Mouse (Mus musculus): Measurements from ENCODE around the gene Rasl10b. TPM values are rescaled to one million over a fixed set of nuclear protein-coding genes. Genes with fewer than 3 reads are reported as not detected.

Rasl10b gene
- polyA plus RNA-seq, 1 experiment from 2014 or later: 1.6 TPM

GRCm38 (mm10) chr11:83409792-83410291 is 905 bp downstream of the Rasl10b start:
- H3K4me3 ChIP-seq: peak overlapping the region; percentile 86
- no peaks in the 10 kb centered on the region for H3K36me3 ChIP-seq
- WGBS: 1% methylated on average over 38 of the region's 40 CpGs
- H3K27me3 ChIP-seq (ENCODE audit: low read depth, poor library complexity, severe bottlenecking): peaks cover 37% of the 10 kb centered on the region
- H3K4me1 ChIP-seq: peaks cover 14% of the 10 kb centered on the region
- H3K9me3 ChIP-seq (replicated peaks): no peaks in the 10 kb centered on the region
- DNase-seq (ENCODE audit: low spot score): peak; percentile 53
- peak overlapping the region; percentile 81 for H3K27ac ChIP-seq

GRCm38 (mm10) chr11:83410510-83410909 is 1.6 kb downstream of the Rasl10b start:
- Histone ChIP-seq H3K36me3 (no peaks in the 10 kb centered on the region), H3K27ac (no peak overlapping the region), H3K9me3 (replicated peaks) (no peaks in the 10 kb centered on the region), H3K4me1 (peaks cover 14% of the 10 kb centered on the region), H3K27me3 (ENCODE audit: low read depth, poor library complexity, severe bottlenecking) (peaks cover 37% of the 10 kb centered on the region), H3K4me3 (peak overlapping the region; percentile 86; the same call in 1 of the 2 replicates)
- no peak for DNase-seq (ENCODE audit: low spot score)
- 38% methylated on average over 6 of the region's 6 CpGs for WGBS

GRCm38 (mm10) chr11:83417080-83417479 is 8.1 kb downstream of the Rasl10b start:
- H3K9me3 ChIP-seq (replicated peaks): no peaks in the 10 kb centered on the region
- no peaks in the 10 kb centered on the region for H3K36me3 ChIP-seq
- no peak overlapping the region for H3K4me3 ChIP-seq
- WGBS: 15% methylated on average over 5 of the region's 5 CpGs
- H3K4me1 ChIP-seq: peaks cover 13% of the 10 kb centered on the region
- H3K27ac ChIP-seq: no peak overlapping the region
- peak; percentile 79 for DNase-seq (ENCODE audit: low spot score)
- H3K27me3 ChIP-seq (ENCODE audit: low read depth, poor library complexity, severe bottlenecking): peaks cover 54% of the 10 kb centered on the region

GRCm38 (mm10) chr11:83417708-83418107 is 8.8 kb downstream of the Rasl10b start:
- Histone ChIP-seq H3K27me3 (ENCODE audit: low read depth, poor library complexity, severe bottlenecking) (peaks cover 53% of the 10 kb centered on the region), H3K4me3 (no peak overlapping the region), H3K9me3 (replicated peaks) (no peaks in the 10 kb centered on the region), H3K36me3 (no peaks in the 10 kb centered on the region), H3K4me1 (peaks cover 13% of the 10 kb centered on the region), H3K27ac (no peak overlapping the region)
- 83% methylated on average over 7 of the region's 7 CpGs for WGBS
- no peak for DNase-seq (ENCODE audit: low spot score)

GRCm38 (mm10) chr11:83418566-83418965 is 9.6 kb downstream of the Rasl10b start:
- Histone ChIP-seq H3K9me3 (replicated peaks) (no peaks in the 10 kb centered on the region), H3K27ac (no peak overlapping the region), H3K27me3 (ENCODE audit: low read depth, poor library complexity, severe bottlenecking) (peaks cover 54% of the 10 kb centered on the region), H3K4me1 (peaks cover 13% of the 10 kb centered on the region), H3K4me3 (no peak overlapping the region; the same call in 1 of the 2 replicates), H3K36me3 (no peaks in the 10 kb centered on the region)
- 6% methylated on average over 38 of the region's 38 CpGs for WGBS
- DNase-seq (ENCODE audit: low spot score): peak; percentile 40

GRCm38 (mm10) chr11:83420338-83420737 is 11.4 kb downstream of the Rasl10b start:
- WGBS: 41% methylated on average over 4 of the region's 4 CpGs
- DNase-seq (ENCODE audit: low spot score): peak; percentile 34
- H3K4me1 ChIP-seq: peaks cover 13% of the 10 kb centered on the region
- no peak overlapping the region for H3K27ac ChIP-seq
- peaks cover 63% of the 10 kb centered on the region for H3K27me3 ChIP-seq (ENCODE audit: low read depth, poor library complexity, severe bottlenecking)
- no peak overlapping the region for H3K4me3 ChIP-seq
- H3K36me3 ChIP-seq: no peaks in the 10 kb centered on the region
- H3K9me3 ChIP-seq (replicated peaks): no peaks in the 10 kb centered on the region

GRCm38 (mm10) chr11:83421305-83421704 is 12.4 kb downstream of the Rasl10b start:
- Histone ChIP-seq H3K4me1 (peaks cover 13% of the 10 kb centered on the region), H3K27me3 (ENCODE audit: low read depth, poor library complexity, severe bottlenecking) (peaks cover 73% of the 10 kb centered on the region), H3K9me3 (replicated peaks) (no peaks in the 10 kb centered on the region), H3K36me3 (no peaks in the 10 kb centered on the region), H3K4me3 (no peak overlapping the region), H3K27ac (no peak overlapping the region)
- peak; percentile 89 for DNase-seq (ENCODE audit: low spot score)
- WGBS: 3% methylated on average over 9 of the region's 9 CpGs

- WGBS: 8% methylated on average over 8 of the region's 8 CpGs
- Histone ChIP-seq H3K4me1 (peaks cover 13% of the 10 kb centered on the region), H3K4me3 (no peak overlapping the region), H3K27ac (no peak overlapping the region), H3K9me3 (replicated peaks) (no peaks in the 10 kb centered on the region), H3K36me3 (no peaks in the 10 kb centered on the region), H3K27me3 (ENCODE audit: low read depth, poor library complexity, severe bottlenecking) (peaks cover 80% of the 10 kb centered on the region)
- peak; percentile 86 for DNase-seq (ENCODE audit: low spot score)
Measured at GRCm38 (mm10) chr11:83424681-83425080, 15.7 kb downstream of the Rasl10b start.

- 20% methylated on average over 17 of the region's 17 CpGs for WGBS
- no peaks in the 10 kb centered on the region for H3K9me3 ChIP-seq (replicated peaks)
- peak; percentile 30 for DNase-seq (ENCODE audit: low spot score)
- H3K4me1 ChIP-seq: peaks cover 15% of the 10 kb centered on the region
- H3K27me3 ChIP-seq (ENCODE audit: low read depth, poor library complexity, severe bottlenecking): peaks cover 68% of the 10 kb centered on the region
- H3K36me3 ChIP-seq: no peaks in the 10 kb centered on the region
- H3K27ac ChIP-seq: no peak overlapping the region
- peak overlapping the region; percentile 19 for H3K4me3 ChIP-seq
Measured at GRCm38 (mm10) chr11:83426964-83427363, 18.0 kb downstream of the Rasl10b start.

GRCm38 (mm10) chr11:83429355-83429754 is 20.4 kb downstream of the Rasl10b start, which contains the start of gene Gas2l2:
Gas2l2 (minus strand) TSS chr11:83429455.
- Histone ChIP-seq H3K4me3 (no peak within 1 kb of the TSS), H3K27ac (no peak within 1 kb of the TSS), H3K27me3 (ENCODE audit: low read depth, poor library complexity, severe bottlenecking) (peaks cover 58% of the 10 kb centered on the region), H3K36me3 (no peaks in the 10 kb centered on the region), H3K9me3 (replicated peaks) (no peaks in the 10 kb centered on the region), H3K4me1 (peaks cover 15% of the 10 kb centered on the region)
- no peak for DNase-seq (ENCODE audit: low spot score)
- 62% methylated on average over 5 of the region's 5 CpGs for WGBS

GRCm38 (mm10) chr11:83432533-83432932 is 23.6 kb downstream of the Rasl10b start:
- Histone ChIP-seq H3K4me1 (peaks cover 9% of the 10 kb centered on the region; the same call in 1 of the 2 replicates), H3K9me3 (replicated peaks) (no peaks in the 10 kb centered on the region), H3K36me3 (no peaks in the 10 kb centered on the region), H3K4me3 (no peak overlapping the region), H3K27ac (no peak overlapping the region), H3K27me3 (ENCODE audit: low read depth, poor library complexity, severe bottlenecking) (peaks cover 38% of the 10 kb centered on the region)
- WGBS: 83% methylated on average over 2 of the region's 2 CpGs
- no peak for DNase-seq (ENCODE audit: low spot score)

GRCm38 (mm10) chr11:83437377-83437776 is 28.4 kb downstream of the Rasl10b start, which contains the start of gene 1700020L24Rik:
1700020L24Rik (plus strand) TSS chr11:83437677.
- Histone ChIP-seq H3K27ac (no peak within 1 kb of the TSS), H3K36me3 (no peaks in the 10 kb centered on the region), H3K4me1 (peaks cover 17% of the 10 kb centered on the region), H3K27me3 (ENCODE audit: low read depth, poor library complexity, severe bottlenecking) (peaks cover 30% of the 10 kb centered on the region), H3K9me3 (replicated peaks) (no peaks in the 10 kb centered on the region), H3K4me3 (no peak within 1 kb of the TSS)
- DNase-seq (ENCODE audit: low spot score): no peak
- WGBS: 93% methylated on average over 1 of the region's 1 CpGs

GRCm38 (mm10) chr11:83439426-83440060 is 30.6 kb downstream of the Rasl10b start:
- DNase-seq (ENCODE audit: low spot score): no peak
- Histone ChIP-seq H3K36me3 (no peaks in the 10 kb centered on the region), H3K4me1 (peaks cover 36% of the 10 kb centered on the region), H3K27ac (no peak overlapping the region), H3K9me3 (replicated peaks) (no peaks in the 10 kb centered on the region), H3K4me3 (peak overlapping the region; percentile 67), H3K27me3 (ENCODE audit: low read depth, poor library complexity, severe bottlenecking) (peaks cover 51% of the 10 kb centered on the region)
- WGBS: 32% methylated on average over 11 of the region's 11 CpGs
